Mouse (Mus musculus): Measurements from ENCODE around the gene Cers1. TPM values are rescaled to one million over a fixed set of nuclear protein-coding genes. Genes with fewer than 3 reads are reported as not detected.
A peak's percentile ranks its signal among the peaks of the same experiment; 100 is the strongest.

The Cers1 gene
- polyA plus RNA-seq (2012; fragmentation: generic; extraction: Trizol), result 4.4 TPM

DNA sequence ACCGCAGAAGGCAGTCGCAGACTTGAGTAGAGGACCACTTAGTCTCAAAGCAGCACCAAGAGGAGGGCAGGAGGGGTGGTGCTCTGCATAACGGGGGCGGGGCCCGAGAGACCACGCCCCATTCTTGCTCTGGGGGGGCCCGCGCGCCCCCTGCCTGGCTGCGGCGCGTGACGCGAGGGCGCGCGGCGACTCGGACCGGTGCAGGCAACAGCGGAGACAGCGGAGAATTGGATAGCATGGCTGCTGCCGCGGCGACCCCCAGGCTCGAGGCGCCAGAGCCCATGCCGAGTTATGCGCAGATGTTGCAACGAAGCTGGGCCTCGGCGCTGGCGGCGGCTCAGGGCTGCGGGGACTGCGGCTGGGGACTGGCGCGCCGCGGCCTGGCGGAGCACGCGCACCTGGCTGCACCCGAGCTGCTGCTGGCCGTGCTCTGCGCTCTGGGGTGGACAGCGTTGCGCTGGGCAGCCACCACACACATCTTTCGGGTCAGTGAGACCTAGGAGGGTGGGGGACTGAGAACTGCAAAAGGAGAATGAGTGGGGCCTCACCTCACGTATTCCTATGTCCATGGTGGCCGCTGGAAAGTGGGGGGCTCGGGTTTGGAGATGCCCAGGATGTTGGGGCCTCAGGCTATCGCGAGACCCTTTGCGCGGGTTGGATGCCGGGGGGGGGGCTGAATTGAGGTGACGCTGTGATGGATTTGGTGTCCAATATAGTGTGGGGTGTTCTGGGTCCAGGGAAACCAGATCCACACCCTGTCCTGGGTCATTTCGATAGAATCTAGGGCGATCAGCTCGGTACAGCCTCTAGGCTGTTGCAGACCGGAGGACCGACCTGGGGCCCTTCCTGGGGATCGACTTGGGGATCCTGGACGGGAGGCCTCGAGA, at the start of gene Cers1:
Cers1 (plus strand) TSS at position 152 of the 887 bp plus-strand sequence.
- Histone ChIP-seq H3K4me3 (peak within 1 kb of the TSS; percentile 9), H3K27me3 (ENCODE audit: control insufficient read depth, insufficient read depth, insufficient read length) (no peaks in the 10 kb centered on the region), H3K4me2 (ENCODE audit: low read depth) (peak within 1 kb of the TSS; percentile 61), H3K79me2 (ENCODE audit: control insufficient read depth, insufficient read depth) (no peaks in the 10 kb centered on the region), H3K36me3 (ENCODE audit: control insufficient read depth, insufficient read depth) (peaks cover 5% of the 10 kb centered on the region), H3ac (ENCODE audit: control insufficient read depth, insufficient read length) (no peak within 1 kb of the TSS)
- TF ChIP-seq MYOG (IDR thresholded peaks at IDR 0.05; ENCODE audit: control insufficient read depth in 1 of 3, insufficient read depth in 1 of 3, insufficient read length in 2 of 3, low read depth in 2 of 3) (peak in 1 of 3 experiments; percentile 51), SRF (IDR thresholded peaks at IDR 0.05; ENCODE audit: control insufficient read depth, insufficient read length, low read depth) (no peak), USF1 (IDR thresholded peaks at IDR 0.05; ENCODE audit: low read depth) (no peak), TCF3 (IDR thresholded peaks at IDR 0.05; ENCODE audit: insufficient read length, low read depth) (no peak), POLR2AphosphoS2 (IDR thresholded peaks at IDR 0.05; ENCODE audit: insufficient read length, low read depth) (peak; percentile 62), REST (IDR thresholded peaks at IDR 0.05; ENCODE audit: insufficient read depth, insufficient read length) (no peak), CEBPB (IDR thresholded peaks at IDR 0.05; ENCODE audit: insufficient read depth, poor library complexity, severe bottlenecking) (no peak), E2F4 (IDR thresholded peaks at IDR 0.05; ENCODE audit: insufficient read depth) (no peak), POLR2A (IDR thresholded peaks at IDR 0.05; ENCODE audit: insufficient read length, low read depth) (peak; percentile 13), MYOD1 (IDR thresholded peaks at IDR 0.05; ENCODE audit: control insufficient read depth in 1 of 3, insufficient read length in 2 of 3, low read depth in 2 of 3) (peak in 1 of 3 experiments; percentile 64), MAX (IDR thresholded peaks at IDR 0.05; ENCODE audit: low read depth) (no peak), TCF12 (IDR thresholded peaks at IDR 0.05; ENCODE audit: insufficient read depth, poor library complexity, severe bottlenecking) (no peak)

DNA sequence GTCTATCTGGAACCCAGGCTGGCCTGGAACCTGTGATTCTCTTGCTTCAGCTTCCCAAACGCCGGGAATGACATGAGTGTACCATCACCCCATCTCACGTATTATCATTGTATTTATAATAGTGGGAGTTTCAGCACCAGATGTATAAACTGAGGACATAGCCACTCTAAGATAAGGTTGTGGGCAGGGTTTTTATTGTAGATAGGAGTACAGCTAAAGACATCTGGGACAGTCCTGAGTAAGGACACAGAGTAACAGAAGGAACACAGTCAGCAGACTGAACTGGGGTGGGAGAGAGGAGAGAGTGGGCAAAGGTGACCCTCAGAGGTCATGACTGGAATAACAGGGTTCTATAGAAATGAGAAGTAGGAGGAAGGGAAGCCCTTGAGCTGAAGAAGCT, 47.9 kb upstream of the Cers1 start:
- Histone ChIP-seq H3K4me2 (ENCODE audit: low read depth) (no peak overlapping the region), H3K4me3 (no peak overlapping the region), H3K36me3 (ENCODE audit: control insufficient read depth, insufficient read depth) (no peaks in the 10 kb centered on the region), H3K79me2 (ENCODE audit: control insufficient read depth, insufficient read depth) (no peaks in the 10 kb centered on the region), H3K27me3 (ENCODE audit: control insufficient read depth, insufficient read depth, insufficient read length) (no peaks in the 10 kb centered on the region), H3ac (ENCODE audit: control insufficient read depth, insufficient read length) (no peak overlapping the region)
- TF ChIP-seq MYOG (IDR thresholded peaks at IDR 0.05; ENCODE audit: control insufficient read depth in 1 of 3, insufficient read depth in 1 of 3, insufficient read length in 2 of 3, low read depth in 2 of 3) (no peak), MAX (IDR thresholded peaks at IDR 0.05; ENCODE audit: low read depth) (no peak), USF1 (IDR thresholded peaks at IDR 0.05; ENCODE audit: low read depth) (no peak), REST (IDR thresholded peaks at IDR 0.05; ENCODE audit: insufficient read depth, insufficient read length) (no peak), POLR2A (IDR thresholded peaks at IDR 0.05; ENCODE audit: insufficient read length, low read depth) (no peak), MYOD1 (IDR thresholded peaks at IDR 0.05; ENCODE audit: control insufficient read depth in 1 of 3, insufficient read length in 2 of 3, low read depth in 2 of 3) (no peak), POLR2AphosphoS2 (IDR thresholded peaks at IDR 0.05; ENCODE audit: insufficient read length, low read depth) (no peak), TCF3 (IDR thresholded peaks at IDR 0.05; ENCODE audit: insufficient read length, low read depth) (no peak), SRF (IDR thresholded peaks at IDR 0.05; ENCODE audit: control insufficient read depth, insufficient read length, low read depth) (no peak), E2F4 (IDR thresholded peaks at IDR 0.05; ENCODE audit: insufficient read depth) (no peak), CEBPB (IDR thresholded peaks at IDR 0.05; ENCODE audit: insufficient read depth, poor library complexity, severe bottlenecking) (no peak), TCF12 (IDR thresholded peaks at IDR 0.05; ENCODE audit: insufficient read depth, poor library complexity, severe bottlenecking) (no peak)

DNA sequence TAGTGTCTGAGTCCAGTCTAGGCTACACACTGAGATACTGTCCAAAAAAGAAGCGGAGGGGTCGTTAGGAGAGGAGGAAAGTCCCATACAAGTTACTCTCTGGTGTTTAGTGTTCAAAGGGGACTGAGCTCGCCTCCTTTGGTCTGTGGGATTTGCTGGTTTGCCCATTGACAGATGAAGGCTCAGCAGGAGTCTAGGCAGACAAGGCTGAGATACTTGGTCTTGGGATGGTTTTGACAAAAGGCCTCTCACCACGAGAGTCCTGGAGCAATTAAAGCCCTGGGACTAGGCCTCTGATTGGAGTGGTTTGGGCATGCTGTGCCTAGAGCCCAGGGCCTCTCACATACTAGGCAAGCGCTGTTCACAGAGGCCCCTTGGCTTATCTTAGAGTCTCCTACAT, 47.3 kb upstream of the Cers1 start:
- no peak overlapping the region for H3ac ChIP-seq (ENCODE audit: control insufficient read depth, insufficient read length)
- no peaks in the 10 kb centered on the region for H3K79me2 ChIP-seq (ENCODE audit: control insufficient read depth, insufficient read depth)
- H3K27me3 ChIP-seq (ENCODE audit: control insufficient read depth, insufficient read depth, insufficient read length), result no peaks in the 10 kb centered on the region
- no peak overlapping the region for H3K4me3 ChIP-seq
- H3K36me3 ChIP-seq (ENCODE audit: control insufficient read depth, insufficient read depth), result no peaks in the 10 kb centered on the region
- no peak overlapping the region for H3K4me2 ChIP-seq (ENCODE audit: low read depth)
- no peak for TF ChIP-seq MAX (IDR thresholded peaks at IDR 0.05; ENCODE audit: low read depth)

DNA sequence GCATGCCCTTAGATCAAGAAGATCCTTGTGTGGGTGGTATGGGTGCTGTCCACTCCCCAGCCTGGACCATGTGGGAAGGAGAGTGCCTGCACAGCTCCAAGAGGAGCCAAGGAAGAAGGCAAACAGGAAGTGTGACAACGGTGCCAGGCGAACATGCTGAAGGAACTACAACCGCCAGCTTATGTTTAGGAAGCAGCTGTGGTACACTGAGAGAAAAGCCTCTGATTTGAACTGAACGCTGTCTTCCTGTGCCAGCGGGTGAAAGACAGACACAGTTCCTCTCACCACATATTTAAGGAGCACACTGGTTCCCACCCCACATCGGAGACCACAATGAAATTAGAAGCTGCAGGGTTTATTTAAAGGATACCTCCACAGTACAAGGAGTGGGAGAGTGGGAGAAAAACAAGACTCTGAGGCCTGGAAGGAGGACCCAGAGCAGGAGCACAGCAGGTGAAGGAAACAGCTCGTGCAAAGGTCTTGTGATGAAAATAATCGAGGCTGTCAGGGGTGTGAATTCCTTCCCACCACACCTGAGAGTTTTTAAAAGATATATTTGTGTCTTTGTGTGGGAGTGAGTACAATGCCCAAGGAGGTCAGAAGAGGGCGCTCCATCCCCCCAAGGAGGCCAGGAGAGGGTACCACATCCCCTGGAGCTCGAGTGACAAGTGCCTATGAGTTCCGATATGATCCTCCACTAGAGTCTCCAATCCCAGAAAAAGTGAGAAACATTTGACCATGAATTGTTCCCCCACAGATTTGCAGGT, 46.6 kb upstream of the Cers1 start:
- no peaks in the 10 kb centered on the region for H3K27me3 ChIP-seq (ENCODE audit: control insufficient read depth, insufficient read depth, insufficient read length)
- H3K79me2 ChIP-seq (ENCODE audit: control insufficient read depth, insufficient read depth), result no peaks in the 10 kb centered on the region
- no peak overlapping the region for H3ac ChIP-seq (ENCODE audit: control insufficient read depth, insufficient read length)
- H3K4me3 ChIP-seq, result no peak overlapping the region
- H3K4me2 ChIP-seq (ENCODE audit: low read depth), result no peak overlapping the region
- TF ChIP-seq TCF3 (IDR thresholded peaks at IDR 0.05; ENCODE audit: insufficient read length, low read depth) (no peak), MYOD1 (IDR thresholded peaks at IDR 0.05; ENCODE audit: control insufficient read depth in 1 of 3, insufficient read length in 2 of 3, low read depth in 2 of 3) (no peak), POLR2AphosphoS2 (IDR thresholded peaks at IDR 0.05; ENCODE audit: insufficient read length, low read depth) (peak; percentile 27), CEBPB (IDR thresholded peaks at IDR 0.05; ENCODE audit: insufficient read depth, poor library complexity, severe bottlenecking) (no peak)
- no peaks in the 10 kb centered on the region for H3K36me3 ChIP-seq (ENCODE audit: control insufficient read depth, insufficient read depth)
